Comparison of ENCODE assay signal across 8 mouse cellular contexts in genomic region chr10:68136051-68136450, GRCm38 (mm10).
DNase-seq lines count a peak whose midpoint lies in the region; ATAC-seq and TF ChIP-seq lines count a peak whose summit lies in the region.

No protein-coding gene starts in this region.

- no peaks in the 10 kb centered on the region for H3K27me3 ChIP-seq in kidney, embryonic 14.5 days (ENCODE audit: control insufficient read depth, insufficient read depth, low read length)
- H3K27me3 ChIP-seq in embryonic facial prominence, embryonic 10.5 days (replicated peaks; ENCODE audit: low read depth, poor library complexity, severe bottlenecking): no peaks in the 10 kb centered on the region
- H3K27me3 ChIP-seq in intestine, postnatal 0 days (replicated peaks; ENCODE audit: control insufficient read depth, insufficient read depth, low read length): no peaks in the 10 kb centered on the region
- no peaks in the 10 kb centered on the region for H3K27me3 ChIP-seq in midbrain, postnatal 0 days (ENCODE audit: insufficient read depth, low read length)

- H3K4me1 ChIP-seq in kidney, embryonic 14.5 days (ENCODE audit: control insufficient read depth, insufficient read depth, low read length): peaks cover 25% of the 10 kb centered on the region
- peaks cover 33% of the 10 kb centered on the region for H3K4me1 ChIP-seq in embryonic facial prominence, embryonic 10.5 days
- H3K4me1 ChIP-seq in intestine, postnatal 0 days (replicated peaks; ENCODE audit: control insufficient read depth, insufficient read depth, low read length): peaks cover 9% of the 10 kb centered on the region; the same call in 1 of the 2 replicates
- H3K4me1 ChIP-seq in midbrain, postnatal 0 days (ENCODE audit: insufficient read depth, low read length): peaks cover 7% of the 10 kb centered on the region; the same call in 1 of the 2 replicates

- peaks cover 10% of the 10 kb centered on the region for H3K36me3 ChIP-seq in kidney, embryonic 14.5 days (ENCODE audit: control insufficient read depth, insufficient read depth, low read length)
- peaks cover 25% of the 10 kb centered on the region for H3K36me3 ChIP-seq in embryonic facial prominence, embryonic 10.5 days (replicated peaks)
- H3K36me3 ChIP-seq in intestine, postnatal 0 days (ENCODE audit: control insufficient read depth, insufficient read depth): peaks cover 17% of the 10 kb centered on the region
- no peaks in the 10 kb centered on the region for H3K36me3 ChIP-seq in midbrain, postnatal 0 days (ENCODE audit: insufficient read depth, low read length)

- peak overlapping the region; percentile 63 for H3K9ac ChIP-seq in kidney, embryonic 14.5 days (ENCODE audit: low read depth, low read length)
- peak overlapping the region; percentile 59 for H3K9ac ChIP-seq in intestine, postnatal 0 days (ENCODE audit: low read depth, low read length)
- H3K9ac ChIP-seq in midbrain, postnatal 0 days (replicated peaks; ENCODE audit: low read length, poor library complexity, severe bottlenecking): 0 out of 2 replicates have a peak overlapping the region, but pooled peaks have one; percentile 42

- ATAC-seq in kidney, embryonic 14.5 days (ENCODE audit: low FRiP score, low TSS enrichment): no peak
- peak; percentile 26; the same call in 1 of the 2 replicates for ATAC-seq in intestine, postnatal 0 days
- ATAC-seq in midbrain, postnatal 0 days (ENCODE audit: low FRiP score): no peak
- no peak for ATAC-seq in megakaryocyte-erythroid progenitor cell, adult 5-6 weeks (replicated peaks; ENCODE audit: low FRiP score, low TSS enrichment, poor library complexity, severe bottlenecking)

- peak overlapping the region; percentile 43 for H3K4me3 ChIP-seq in kidney, embryonic 14.5 days (ENCODE audit: low read length)
- H3K4me3 ChIP-seq in embryonic facial prominence, embryonic 10.5 days: peak overlapping the region; percentile 54
- H3K4me3 ChIP-seq in intestine, postnatal 0 days (ENCODE audit: low read depth, low read length): peak overlapping the region; percentile 55
- peak overlapping the region; percentile 36 for H3K4me3 ChIP-seq in midbrain, postnatal 0 days (ENCODE audit: low read depth, low read length)

- under 1% methylated on average over 9 of the region's 9 CpGs for WGBS in kidney, embryonic 14.5 days
- WGBS in embryonic facial prominence, embryonic 10.5 days: 2% methylated on average over 9 of the region's 9 CpGs
- 2% methylated on average over 9 of the region's 9 CpGs for WGBS in intestine, postnatal 0 days
- WGBS in midbrain, postnatal 0 days: 5% methylated on average over 9 of the region's 9 CpGs

- no peaks in the 10 kb centered on the region for H3K9me3 ChIP-seq in kidney, embryonic 14.5 days (ENCODE audit: control insufficient read depth, low read length)
- no peaks in the 10 kb centered on the region for H3K9me3 ChIP-seq in embryonic facial prominence, embryonic 10.5 days
- no peaks in the 10 kb centered on the region for H3K9me3 ChIP-seq in intestine, postnatal 0 days (ENCODE audit: control insufficient read depth)
- H3K9me3 ChIP-seq in midbrain, postnatal 0 days (ENCODE audit: low read length): no peaks in the 10 kb centered on the region

- peak overlapping the region; percentile 91 for H3K27ac ChIP-seq in kidney, embryonic 14.5 days (ENCODE audit: low read depth, low read length)
- H3K27ac ChIP-seq in embryonic facial prominence, embryonic 10.5 days (replicated peaks): peak overlapping the region; percentile 81
- peak overlapping the region; percentile 76 for H3K27ac ChIP-seq in intestine, postnatal 0 days (ENCODE audit: low read depth, low read length)
- H3K27ac ChIP-seq in midbrain, postnatal 0 days (ENCODE audit: low read depth, low read length): peak overlapping the region; percentile 47; the same call in 1 of the 2 replicates

- no peak for TF ChIP-seq CTCF in intestine, postnatal 0 days (IDR thresholded peaks at IDR 0.05; ENCODE audit: low read depth)
- TF ChIP-seq CTCF in midbrain, postnatal 0 days (IDR thresholded peaks at IDR 0.05): no peak

- H3K4me2 ChIP-seq in kidney, embryonic 14.5 days (replicated peaks; ENCODE audit: low read depth, low read length): peak overlapping the region; percentile 74
- peak overlapping the region; percentile 69 for H3K4me2 ChIP-seq in intestine, postnatal 0 days (replicated peaks; ENCODE audit: low read depth)
- peak overlapping the region; percentile 68 for H3K4me2 ChIP-seq in midbrain, postnatal 0 days (ENCODE audit: low read depth, low read length, poor library complexity, severe bottlenecking)

- DNase-seq in kidney, postnatal 14 days: no peak
- DNase-seq in embryonic facial prominence, embryonic 10.5 days (ENCODE audit: low spot score): no peak
- DNase-seq in midbrain, postnatal 0 days (ENCODE audit: low spot score): no peak
- DNase-seq in spleen, adult 18-20 months: no peak
- no peak for DNase-seq in spleen, postnatal 10 days (ENCODE audit: low spot score in 2 of 2)
